Comparison of ENCODE assay signal across 14 mouse cellular contexts in the genomic region with DNA sequence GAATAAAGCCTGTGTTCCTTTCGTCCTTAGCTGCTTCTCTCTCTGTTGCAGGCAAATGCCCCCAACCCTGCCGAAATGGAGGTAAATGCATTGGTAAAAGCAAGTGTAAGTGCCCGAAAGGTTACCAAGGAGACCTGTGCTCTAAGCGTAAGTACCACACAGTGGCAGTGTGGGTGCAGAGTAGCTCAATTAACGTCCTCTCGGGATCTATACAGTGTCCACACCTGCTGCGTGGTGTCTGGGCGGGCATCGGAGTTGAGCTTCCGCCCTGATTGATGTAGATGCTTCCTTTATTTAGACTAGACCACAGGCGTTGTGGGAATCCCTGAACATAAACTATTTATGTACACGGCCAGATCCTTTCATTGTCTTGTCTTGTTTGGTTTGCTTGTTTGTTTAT.
DNase-seq lines count a peak whose midpoint lies in the region; ATAC-seq lines count a peak whose summit lies in the region.
"Had no signal": no experiment of that assay in that cellular context is flagged by ENCODE, and none has a peak within 500 bp of the region (broad histone marks: within the 10 kb centered on the region; RNA-seq: fewer than 3 reads in every experiment).

No protein-coding gene starts in this region.

- no peak overlapping the region for H3K9ac ChIP-seq in heart, embryonic 13.5 days
- no peak overlapping the region for H3K9ac ChIP-seq in midbrain, embryonic 13.5 days (replicated peaks)
- H3K9ac ChIP-seq in midbrain, embryonic 11.5 days (ENCODE audit: low read length), result no peak overlapping the region
- H3K9ac ChIP-seq: embryonic facial prominence, embryonic 13.5 days; heart, embryonic 12.5 days had no signal

- peak overlapping the region; percentile 22 for H3K4me2 ChIP-seq in heart, embryonic 13.5 days
- peak overlapping the region; percentile 25 for H3K4me2 ChIP-seq in midbrain, embryonic 13.5 days (replicated peaks)
- no peak overlapping the region for H3K4me2 ChIP-seq in midbrain, embryonic 11.5 days
- H3K4me2 ChIP-seq: embryonic facial prominence, embryonic 13.5 days; heart, embryonic 12.5 days had no signal

- no peaks in the 10 kb centered on the region; the same call in 1 of the 2 replicates for H3K27me3 ChIP-seq in heart, embryonic 13.5 days (replicated peaks)
- peaks cover 3% of the 10 kb centered on the region; the same call in 1 of the 2 replicates for H3K27me3 ChIP-seq in midbrain, embryonic 13.5 days
- no peaks in the 10 kb centered on the region for H3K27me3 ChIP-seq in midbrain, embryonic 11.5 days (ENCODE audit: control insufficient read depth, insufficient read depth, low read length)
- H3K27me3 ChIP-seq: embryonic facial prominence, embryonic 13.5 days had no signal

- DNase-seq in heart, postnatal 4 days, result no peak
- DNase-seq in midbrain, embryonic 11.5 days (ENCODE audit: low spot score, missing footprints), result no peak
- DNase-seq in lung, postnatal 14 days, result peak; percentile 20
- no peak for DNase-seq in thymus, postnatal 10 days (ENCODE audit: low spot score in 2 of 2)
- no peak for DNase-seq in adrenal gland, adult 18-20 months (ENCODE audit: low spot score in 2 of 2)
- DNase-seq in left cerebral cortex, adult 11 months (ENCODE audit: low spot score), result no peak
- DNase-seq: B cell, adult 2 months; cerebellum, adult 9-10 months; thymus, postnatal 4 days had no signal

- no peak overlapping the region for H3K27ac ChIP-seq in heart, embryonic 13.5 days (replicated peaks)
- H3K27ac ChIP-seq in midbrain, embryonic 13.5 days, result no peak overlapping the region
- no peak overlapping the region for H3K27ac ChIP-seq in midbrain, embryonic 11.5 days (ENCODE audit: low read depth, low read length)
- H3K27ac ChIP-seq: embryonic facial prominence, embryonic 13.5 days; kidney, postnatal 0 days had no signal

- H3K4me1 ChIP-seq in heart, embryonic 13.5 days, result peaks cover 10% of the 10 kb centered on the region; the same call in 1 of the 2 replicates
- 0 out of 2 replicates have a peak, but pooled peaks cover 4% of the 10 kb centered on the region for H3K4me1 ChIP-seq in midbrain, embryonic 13.5 days (replicated peaks)
- no peaks in the 10 kb centered on the region for H3K4me1 ChIP-seq in midbrain, embryonic 11.5 days (ENCODE audit: control insufficient read depth, insufficient read depth, low read length)

- no peaks in the 10 kb centered on the region for H3K9me3 ChIP-seq in heart, embryonic 13.5 days
- no peaks in the 10 kb centered on the region for H3K9me3 ChIP-seq in midbrain, embryonic 13.5 days
- no peaks in the 10 kb centered on the region for H3K9me3 ChIP-seq in midbrain, embryonic 11.5 days (ENCODE audit: control insufficient read depth, low read length)
- H3K9me3 ChIP-seq: embryonic facial prominence, embryonic 13.5 days; heart, embryonic 12.5 days had no signal

- WGBS in heart, embryonic 13.5 days, result 60% methylated on average over 12 of the region's 12 CpGs
- 48% methylated on average over 12 of the region's 12 CpGs for WGBS in midbrain, embryonic 13.5 days
- 53% methylated on average over 12 of the region's 12 CpGs for WGBS in midbrain, embryonic 11.5 days

- ATAC-seq in heart, embryonic 13.5 days (ENCODE audit: extremely low read depth, insufficient number of reproducible peaks, low FRiP score, low TSS enrichment), result no peak
- ATAC-seq in midbrain, embryonic 13.5 days, result 0 out of 2 replicates have a peak, but pooled peaks have one; percentile 45
- no peak for ATAC-seq in midbrain, embryonic 11.5 days (ENCODE audit: low FRiP score)

- no peak overlapping the region for H3K4me3 ChIP-seq in heart, embryonic 13.5 days
- H3K4me3 ChIP-seq in midbrain, embryonic 13.5 days (replicated peaks), result no peak overlapping the region
- no peak overlapping the region for H3K4me3 ChIP-seq in midbrain, embryonic 11.5 days (ENCODE audit: low read depth, low read length)
- H3K4me3 ChIP-seq: embryonic facial prominence, embryonic 13.5 days; heart, embryonic 12.5 days had no signal

- H3K36me3 ChIP-seq in heart, embryonic 13.5 days, result no peaks in the 10 kb centered on the region
- H3K36me3 ChIP-seq in midbrain, embryonic 13.5 days, result no peaks in the 10 kb centered on the region
- H3K36me3 ChIP-seq in midbrain, embryonic 11.5 days (ENCODE audit: control insufficient read depth, insufficient read depth, low read length), result no peaks in the 10 kb centered on the region
- H3K36me3 ChIP-seq: embryonic facial prominence, embryonic 13.5 days; heart, embryonic 12.5 days had no signal
